8 mouse cellular contexts compared by ENCODE assay signal in the genomic region with DNA sequence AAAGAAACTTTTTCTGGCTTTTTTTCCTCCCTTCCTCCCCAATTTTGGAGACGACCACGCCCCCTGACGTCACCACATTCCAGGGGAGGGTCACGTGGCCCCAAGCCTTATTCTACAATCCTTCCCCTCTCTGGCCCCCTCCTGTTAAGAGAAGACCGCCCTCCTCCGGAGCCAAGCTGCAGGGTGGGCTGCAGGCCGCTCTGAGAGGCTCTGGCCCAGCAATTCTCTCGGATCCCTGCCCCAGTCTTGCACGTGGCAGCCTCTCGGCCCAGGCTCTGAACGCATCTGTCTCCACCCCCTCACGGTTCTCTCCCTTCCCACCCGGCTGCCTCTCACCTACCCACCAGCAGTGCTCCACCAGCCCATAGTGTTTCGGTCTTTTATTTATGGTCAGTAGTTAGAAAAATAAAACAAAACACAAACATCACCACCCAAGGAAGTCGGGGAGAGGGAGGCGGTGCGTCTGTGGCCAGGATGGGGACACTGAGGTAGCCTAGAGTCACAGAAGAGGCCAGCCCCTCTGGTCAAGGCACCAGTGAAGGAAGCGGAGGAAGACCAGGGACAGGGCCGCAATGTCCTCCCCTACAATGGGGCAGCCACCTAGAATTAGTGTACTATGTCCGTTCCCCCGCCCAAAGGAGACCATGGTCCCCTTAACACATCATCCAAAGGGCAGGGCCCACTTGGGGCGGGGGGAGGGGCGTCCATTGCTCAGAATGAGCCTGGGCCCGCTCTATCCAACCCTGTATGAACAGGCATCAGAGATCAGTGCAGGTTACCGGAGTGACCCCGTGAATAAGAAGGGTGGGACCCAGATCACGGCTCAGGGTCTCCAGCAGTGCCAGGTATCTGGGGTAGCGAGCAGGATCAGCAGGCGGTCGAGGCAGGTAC. TPM values are rescaled to one million over a fixed set of nuclear protein-coding genes. Genes with fewer than 3 reads are reported as not detected.
DNase-seq lines count a peak whose midpoint lies in the region; ATAC-seq and TF ChIP-seq lines count a peak whose summit lies in the region.

Gene Trip6 (minus strand): TSS at position 212 of the 891 bp plus-strand sequence.

- no peak for TF ChIP-seq CTCF in cerebellum, adult 2 months (IDR thresholded peaks at IDR 0.05; ENCODE audit: borderline replicate concordance, insufficient read depth, low read depth, low read length)
- TF ChIP-seq CTCF in forebrain, postnatal 0 days (IDR thresholded peaks at IDR 0.05; ENCODE audit: low read depth), result no peak

- H3K9ac ChIP-seq in forebrain, postnatal 0 days, result peak within 1 kb of the TSS; percentile 55

- 36% methylated on average over 30 of the region's 30 CpGs for WGBS in cerebellum, adult 2 months
- WGBS in forebrain, postnatal 0 days, result 17% methylated on average over 30 of the region's 30 CpGs

- H3K27ac ChIP-seq in cerebellum, adult 2 months (ENCODE audit: insufficient read depth, low read length), result no peak within 1 kb of the TSS
- H3K27ac ChIP-seq in forebrain, postnatal 0 days (ENCODE audit: low read depth, low read length), result peak within 1 kb of the TSS; percentile 69; the same call in 1 of the 2 replicates

- no peaks in the 10 kb centered on the region for H3K9me3 ChIP-seq in forebrain, postnatal 0 days (ENCODE audit: low read length)

- no peaks in the 10 kb centered on the region for H3K4me1 ChIP-seq in cerebellum, adult 2 months (ENCODE audit: control insufficient read depth, insufficient read depth, low read length)
- peaks cover 10% of the 10 kb centered on the region; the same call in 1 of the 2 replicates for H3K4me1 ChIP-seq in forebrain, postnatal 0 days (ENCODE audit: insufficient read depth)

- ATAC-seq in forebrain, postnatal 0 days, result peak; percentile 91

- DNase-seq in cerebellum, adult 2 months, result no peak
- no peak for DNase-seq in cerebellum, adult 11 months
- DNase-seq in adrenal gland, postnatal 4 days (ENCODE audit: low spot score in 2 of 2), result peak; percentile 73 to 82
- DNase-seq in forebrain, postnatal 0 days, result peak; percentile 86
- DNase-seq in heart, postnatal 4 days, result peak; percentile 95
- peak; percentile 47 to 56 for DNase-seq in layer of hippocampus, postnatal 25 days (ENCODE audit: extremely low spot score in 1 of 2, low spot score in 1 of 2)
- peak; percentile 92 to 93 for DNase-seq in lung, postnatal 4 days
- DNase-seq in right cerebral cortex, postnatal 4 days, result peak; percentile 79

- H3K4me2 ChIP-seq in forebrain, postnatal 0 days (ENCODE audit: low read depth), result peak within 1 kb of the TSS; percentile 60

- H3K4me3 ChIP-seq in cerebellum, adult 2 months (replicated peaks; ENCODE audit: insufficient read depth, low read depth, low read length), result peak within 1 kb of the TSS; percentile 31
- peak within 1 kb of the TSS; percentile 30 for H3K4me3 ChIP-seq in forebrain, postnatal 0 days (ENCODE audit: low read depth, low read length)

- peaks cover 34% of the 10 kb centered on the region for H3K36me3 ChIP-seq in forebrain, postnatal 0 days (ENCODE audit: insufficient read depth)

- no peaks in the 10 kb centered on the region for H3K27me3 ChIP-seq in cerebellum, adult 2 months (ENCODE audit: control insufficient read depth, insufficient read depth, low read length)
- no peaks in the 10 kb centered on the region for H3K27me3 ChIP-seq in forebrain, postnatal 0 days (ENCODE audit: insufficient read depth, low read length)

- TF ChIP-seq POLR2A in cerebellum, adult 2 months (IDR thresholded peaks at IDR 0.05; ENCODE audit: borderline replicate concordance, insufficient read depth, low read length), result no peak

RNA-seq across cellular contexts. Expression of gene Trip6, which starts in this region (rescaled TPM):
- 10.3 and 11.0 TPM in 2 replicates for polyA plus RNA-seq in cerebellum, adult 2 months (2012; rRNA removed)
- total RNA-seq in adrenal gland, postnatal 4 days (2021), result 10 to 100 TPM; 60.0 to 61.2 TPM
- total RNA-seq in forebrain, postnatal 0 days (2014; rRNA removed), result 10.8 and 11.4 TPM in 2 replicates
- 9.9 and 11.6 TPM in 2 replicates for polyA plus RNA-seq in forebrain, postnatal 0 days (2015; fragmentation: Nextera tagmentation; extraction: Ambion mirVana)
- 10 to 100 TPM; 32.5 to 36.0 TPM for total RNA-seq in heart, postnatal 4 days (2021)
- total RNA-seq in layer of hippocampus, postnatal 25 days (2021), result 1 to 10 TPM; 4.6 to 6.4 TPM

Comparison
In these comparisons a context has a peak if more than half of its experiments do, and no peak if none do; other contexts are left out.
1. DNase-seq: peak in adrenal gland, postnatal 4 days (2 of 2), forebrain, postnatal 0 days (single experiment), heart, postnatal 4 days (single experiment), layer of hippocampus, postnatal 25 days (2 of 2), lung, postnatal 4 days (2 of 2) and right cerebral cortex, postnatal 4 days (single experiment); none in cerebellum, adult 2 months (0 of 2) and cerebellum, adult 11 months (single experiment).